Mouse (Mus musculus): ENCODE data around the gene Srrm4.

DNA sequence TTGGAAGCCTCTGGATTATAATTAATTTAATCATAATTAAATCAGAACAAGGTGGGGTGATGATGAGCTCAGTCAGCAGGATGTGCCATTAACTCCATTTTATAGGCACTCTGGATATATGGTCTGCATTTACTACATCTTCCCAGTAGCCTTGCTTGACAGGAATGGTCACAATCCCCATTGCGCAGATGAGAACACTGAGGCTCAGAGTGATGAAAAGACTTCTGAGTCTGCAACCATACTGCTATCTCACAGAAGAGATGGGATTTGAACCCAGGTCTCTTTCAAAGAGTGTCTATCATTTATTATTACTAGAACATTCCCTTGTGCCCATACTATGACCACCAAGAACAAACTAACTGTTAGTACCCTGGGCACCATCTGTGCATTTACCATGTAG is 171.4 kb downstream of the Srrm4 start:
- TF ChIP-seq MAFK (IDR thresholded peaks at IDR 0.05; ENCODE audit: insufficient read depth, low read depth, low read length) (no peak), ZC3H11A (IDR thresholded peaks at IDR 0.05; ENCODE audit: borderline replicate concordance, low read depth, low read length) (no peak)
